Mouse (Mus musculus): ENCODE data around the gene 2310046K23Rik.

- TF ChIP-seq CTCF (IDR thresholded peaks at IDR 0.05; ENCODE audit: low read depth), result no peak
- no peak for TF ChIP-seq EP300 (IDR thresholded peaks at IDR 0.05; ENCODE audit: low read depth)
These were observed 26.1 kb downstream of the 2310046K23Rik start for GRCm38 (mm10) chr3:92508185-92508584.
